Mouse (Mus musculus) ES-E14 (cell line): Measurements from ENCODE around the gene Gm826. TPM values are rescaled to one million over a fixed set of nuclear protein-coding genes. Genes with fewer than 3 reads are reported as not detected.

Experiments
- DNase-seq: peaks from one replicate; pipeline ENCODE4 v3.0.0-alpha.2; 2013; ENCODE audit warnings: low read depth, low spot score
- H3K27ac ChIP-seq: 2 replicates; pipeline ENCODE4 v1.5.1; 2012; ENCODE audit warnings: low read depth, mild to moderate bottlenecking, low read length, moderate library complexity, mixed read lengths; ENCODE audit not compliant: poor library complexity, insufficient read depth, severe bottlenecking
- H3K36me3 ChIP-seq: 2 replicates; pipeline ENCODE4 v1.6.1; 2012; ENCODE audit warnings: mild to moderate bottlenecking, low read length, moderate library complexity, mixed read lengths; ENCODE audit not compliant: control insufficient read depth, poor library complexity, insufficient read depth, severe bottlenecking
- H3K4me1 ChIP-seq, 2 experiments: fragments of 150-350 bp in 1 of 2; sonication (generic) in 1 of 2; 2 replicates each; pipeline ENCODE4 v1.6.1; 2012; ENCODE audit warnings: low read length in 2 of 2, mild to moderate bottlenecking in 1 of 2, mixed read lengths in 1 of 2; ENCODE audit not compliant: control insufficient read depth in 2 of 2, insufficient read depth in 2 of 2, poor library complexity in 1 of 2
- H3K4me3 ChIP-seq, 2 experiments: fragments of 150-350 bp in 1 of 2; sonication (generic) in 1 of 2; 2 replicates each; pipeline ENCODE4 v1.5.1; 2012; ENCODE audit warnings: low read length in 2 of 2, low read depth in 1 of 2, mild to moderate bottlenecking in 1 of 2, mixed read lengths in 1 of 2; ENCODE audit not compliant: insufficient read depth in 1 of 2, poor library complexity in 1 of 2, severe bottlenecking in 1 of 2
- H3K9ac ChIP-seq: 2 replicates; pipeline ENCODE4 v1.6.1; 2012; ENCODE audit warnings: low read depth, mild to moderate bottlenecking, low read length, mixed read lengths; ENCODE audit not compliant: poor library complexity, insufficient read depth, severe bottlenecking
- H3K9me3 ChIP-seq: fragments of 150-350 bp; sonication (generic); 2 replicates; pipeline ENCODE4 v1.6.1; 2012; ENCODE audit warnings: low read depth, mild to moderate bottlenecking, low read length; ENCODE audit not compliant: control insufficient read depth, insufficient read depth
- CHD2 ChIP-seq: IDR thresholded peaks from 2 replicates; pipeline ENCODE4 v1.6.1; 2014; ENCODE audit warnings: mild to moderate bottlenecking, low read depth, low read length, inconsistent platforms
- HCFC1 ChIP-seq: IDR thresholded peaks from 2 replicates; pipeline ENCODE4 v1.6.1; 2012; ENCODE audit warnings: low read length, inconsistent platforms, borderline replicate concordance; ENCODE audit not compliant: insufficient read depth
- MAFK ChIP-seq: IDR thresholded peaks from 2 replicates; pipeline ENCODE4 v1.6.1; 2014; ENCODE audit warnings: mild to moderate bottlenecking, low read depth, low read length, inconsistent platforms; ENCODE audit not compliant: insufficient read depth
- ZC3H11A ChIP-seq: IDR thresholded peaks from 2 replicates; pipeline ENCODE4 v1.6.1; 2012; ENCODE audit warnings: low read depth, mild to moderate bottlenecking, inconsistent platforms, low read length, borderline replicate concordance
- ZNF384 ChIP-seq: IDR thresholded peaks from 2 replicates; pipeline ENCODE4 v1.6.1; 2012; ENCODE audit warnings: low read depth, low read length, inconsistent platforms
- in situ Hi-C, 2 experiments: fragments of 600-800 bp; cut with MboI; formaldehyde crosslinking; loops; one replicate each; pipeline ENCODE4 v1.15.1; 2025; ENCODE audit warnings: low sequenced_read_pairs in 2 of 2, inconsistent platforms in 1 of 2; ENCODE audit not compliant: unreplicated experiment in 2 of 2
- total RNA-seq: library from RNA; depleted of rRNA; stranded (reverse); fragments of 300-350 nt; gene quantifications from 2 replicates; pipeline ENCODE4 v1.2.3, GENCODE M21; 2012

Gene Gm826
- total RNA-seq, 1 experiment: not detected

DNA sequence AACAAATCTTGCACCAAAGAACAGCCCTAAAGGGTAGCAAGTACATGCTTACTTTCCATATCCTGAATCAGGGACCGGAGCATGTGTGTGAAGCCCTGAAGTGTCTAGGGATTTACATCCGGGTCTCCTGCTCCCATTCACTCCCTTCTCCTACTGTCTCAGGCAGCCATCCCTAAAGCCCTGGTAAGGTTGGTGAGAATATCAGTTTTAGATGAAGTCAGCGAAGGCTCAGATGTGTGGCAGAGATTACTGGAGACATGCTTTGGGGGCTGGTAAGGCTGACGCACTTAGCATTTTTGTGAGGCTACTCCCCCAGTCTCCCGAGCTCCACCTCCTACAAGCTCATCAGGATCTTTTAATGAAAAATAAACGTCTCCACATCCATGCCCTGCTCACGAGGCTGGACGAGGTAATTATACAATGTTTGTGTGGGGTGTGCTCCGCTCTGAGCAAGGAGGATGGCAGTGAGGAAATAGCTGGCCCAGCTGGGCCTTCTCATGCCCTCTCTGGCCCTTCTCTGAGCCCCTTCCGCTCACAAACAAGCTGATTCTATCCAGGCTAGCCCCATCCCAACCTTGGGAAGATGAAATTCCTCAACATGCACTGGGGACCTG, 45.3 kb downstream of the Gm826 start:
- DNase-seq: no peak
- H3K9ac ChIP-seq: no peak overlapping the region
- H3K36me3 ChIP-seq: no peaks in the 10 kb centered on the region
- no peak overlapping the region for H3K27ac ChIP-seq
- no peak for TF ChIP-seq MAFK
- no peak for TF ChIP-seq CHD2
- no peak for TF ChIP-seq ZC3H11A
- no peak for TF ChIP-seq HCFC1
- TF ChIP-seq ZNF384: no peak
- no peaks in the 10 kb centered on the region for H3K4me1 ChIP-seq
- H3K4me3 ChIP-seq: no peak overlapping the region
- in situ Hi-C loops: no loop called here
- no peaks in the 10 kb centered on the region for H3K9me3 ChIP-seq

DNA sequence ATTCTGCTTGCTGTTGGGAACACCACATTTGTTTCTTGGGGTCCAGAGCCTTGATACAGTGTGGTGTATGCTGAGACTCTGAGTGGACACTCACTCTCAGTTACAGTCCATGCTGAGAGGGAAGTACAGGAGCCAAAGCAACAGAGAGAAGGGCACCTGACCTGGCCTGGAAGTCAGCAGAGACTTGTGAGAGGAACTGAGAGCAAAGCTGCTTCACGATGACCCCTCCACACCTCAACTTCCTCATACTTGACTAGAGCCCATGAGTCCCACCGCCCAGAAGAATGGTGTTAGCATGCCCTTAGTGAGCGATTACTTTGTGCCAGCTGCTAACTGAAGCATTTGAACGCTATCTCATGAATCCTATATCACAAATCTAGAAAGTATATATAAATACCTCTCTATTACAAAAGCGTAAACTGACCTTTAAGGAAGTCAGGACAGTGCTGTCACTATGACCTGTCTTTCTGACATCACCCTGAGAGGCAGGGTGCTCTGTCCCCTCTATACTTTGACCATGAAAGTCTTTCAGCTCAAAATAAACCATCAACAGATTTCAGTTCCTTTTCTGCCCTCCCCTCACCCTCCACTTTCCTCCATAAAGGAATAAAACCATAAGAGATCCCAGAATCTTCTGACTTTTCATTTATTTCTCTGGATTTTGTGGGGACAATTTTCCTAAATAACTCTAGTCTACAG, 57.9 kb downstream of the Gm826 start:
- no peaks in the 10 kb centered on the region for H3K4me1 ChIP-seq
- no peak for DNase-seq
- no peak overlapping the region for H3K9ac ChIP-seq
- no peak overlapping the region for H3K4me3 ChIP-seq
- in situ Hi-C loops: no loop called here
- H3K9me3 ChIP-seq: no peaks in the 10 kb centered on the region
- no peaks in the 10 kb centered on the region for H3K36me3 ChIP-seq
- TF ChIP-seq ZC3H11A (no peak), HCFC1 (no peak), CHD2 (no peak), MAFK (no peak), ZNF384 (no peak)
- no peak overlapping the region for H3K27ac ChIP-seq

DNA sequence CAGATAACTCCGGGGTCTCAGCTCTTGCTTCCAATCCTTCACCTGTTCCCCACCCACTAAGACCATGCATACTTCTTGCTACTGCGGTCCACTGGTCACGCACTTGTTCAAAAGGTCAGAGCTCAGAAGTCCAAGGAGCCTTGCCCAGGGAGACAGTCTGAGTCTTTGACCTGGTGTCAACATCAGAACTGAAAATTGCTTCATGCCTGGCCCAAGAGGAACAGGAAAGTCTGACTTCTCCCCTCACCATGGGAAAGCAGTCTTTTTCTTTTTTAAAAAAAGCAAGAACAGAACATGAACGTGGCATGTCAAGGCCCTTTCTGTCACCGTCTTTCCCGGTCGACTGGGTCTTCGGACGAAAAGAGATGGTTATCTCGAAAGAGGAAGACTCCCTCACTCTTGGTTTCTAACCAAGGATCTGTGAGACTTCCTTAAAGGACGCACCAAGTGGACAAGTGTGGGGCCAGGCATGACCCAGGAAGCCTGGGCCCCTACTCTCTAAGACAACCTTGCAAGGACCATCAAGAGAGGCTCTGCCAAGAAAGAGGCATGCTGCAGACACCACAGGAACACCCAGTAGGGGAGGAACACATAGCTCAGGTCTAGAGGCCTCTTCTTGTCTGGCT, 66.0 kb downstream of the Gm826 start:
- Histone ChIP-seq H3K27ac (no peak overlapping the region), H3K9ac (no peak overlapping the region), H3K9me3 (no peaks in the 10 kb centered on the region), H3K36me3 (no peaks in the 10 kb centered on the region), H3K4me1 (no peaks in the 10 kb centered on the region), H3K4me3 (no peak overlapping the region)
- in situ Hi-C loops: no loop called here
- TF ChIP-seq ZNF384 (no peak), MAFK (no peak), ZC3H11A (no peak), CHD2 (no peak), HCFC1 (no peak)
- no peak for DNase-seq

DNA sequence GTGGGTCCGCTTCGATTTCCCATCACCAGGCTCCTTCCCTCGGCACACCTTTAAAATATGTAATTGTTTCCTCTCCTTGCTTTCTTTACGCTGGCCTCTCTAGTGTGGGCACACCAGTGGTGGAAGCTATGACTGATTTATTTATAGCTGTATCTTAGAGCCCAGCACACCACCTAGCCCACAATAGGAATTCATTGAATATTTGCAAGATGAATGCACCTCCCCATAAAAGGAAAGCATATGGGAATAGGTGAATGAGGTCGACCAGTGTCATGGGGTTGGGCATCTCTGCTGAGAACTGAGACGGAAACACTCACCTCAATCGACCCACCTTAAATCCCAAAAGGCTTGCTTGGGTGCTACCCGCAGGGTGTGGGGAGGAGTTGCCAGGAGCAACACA, 70.1 kb downstream of the Gm826 start:
- DNase-seq: no peak
- in situ Hi-C loops: no loop called here
- H3K4me3 ChIP-seq: no peak overlapping the region
- H3K36me3 ChIP-seq: no peaks in the 10 kb centered on the region
- no peak overlapping the region for H3K9ac ChIP-seq
- TF ChIP-seq ZC3H11A (no peak), MAFK (no peak), ZNF384 (no peak), CHD2 (no peak), HCFC1 (no peak)
- H3K27ac ChIP-seq: no peak overlapping the region
- H3K4me1 ChIP-seq: no peaks in the 10 kb centered on the region
- no peaks in the 10 kb centered on the region for H3K9me3 ChIP-seq
